Mouse (Mus musculus): Measurements from ENCODE around the gene Slfn5.
"Not testable (repeated sequence)": the region's sequence is repeated elsewhere in the genome, so short reads cannot be mapped to it uniquely, and the experiment has no call there.

Slfn5 gene

DNA sequence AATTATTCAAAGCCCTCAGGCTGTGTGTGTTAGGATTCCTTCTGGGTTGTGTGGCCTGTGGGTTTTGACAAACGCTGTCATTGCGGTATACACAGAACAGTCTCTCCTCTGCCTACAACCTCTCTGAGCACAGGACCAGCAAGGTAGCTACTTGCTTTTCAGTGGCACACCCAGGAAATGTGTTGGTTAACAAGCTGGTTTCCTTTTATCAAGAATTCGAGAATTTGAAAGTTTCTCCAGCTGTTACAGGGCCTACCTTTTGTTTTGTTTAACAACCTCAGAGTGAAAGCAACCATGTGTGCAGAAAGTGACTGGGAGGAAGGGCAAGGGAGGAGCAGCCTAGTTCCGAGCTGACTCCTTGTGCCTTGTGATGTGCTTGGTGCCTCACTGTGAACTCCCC is 3.7 kb upstream of the Slfn5 start:
- DNase-seq = no peak

DNA sequence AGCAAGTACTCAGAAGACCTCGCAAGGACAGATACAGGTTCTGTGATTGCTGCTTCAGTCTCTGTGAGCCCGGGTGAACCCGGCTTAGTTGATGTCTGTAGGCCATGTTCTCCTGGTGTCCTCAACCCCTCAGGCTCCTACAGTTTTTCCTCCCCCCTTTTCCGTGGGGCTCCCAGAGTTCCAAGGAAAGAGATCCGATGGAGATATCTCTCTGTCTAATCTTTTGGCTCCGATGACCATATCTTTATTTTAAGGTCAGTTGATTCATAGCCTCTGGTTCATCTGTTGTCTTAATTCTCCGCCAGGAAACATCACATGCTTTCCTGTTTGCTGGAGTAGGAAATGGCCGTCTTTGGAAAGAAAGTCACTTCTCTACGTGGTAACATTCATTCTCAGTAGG is 2.1 kb upstream of the Slfn5 start:
- DNase-seq = no peak

DNA sequence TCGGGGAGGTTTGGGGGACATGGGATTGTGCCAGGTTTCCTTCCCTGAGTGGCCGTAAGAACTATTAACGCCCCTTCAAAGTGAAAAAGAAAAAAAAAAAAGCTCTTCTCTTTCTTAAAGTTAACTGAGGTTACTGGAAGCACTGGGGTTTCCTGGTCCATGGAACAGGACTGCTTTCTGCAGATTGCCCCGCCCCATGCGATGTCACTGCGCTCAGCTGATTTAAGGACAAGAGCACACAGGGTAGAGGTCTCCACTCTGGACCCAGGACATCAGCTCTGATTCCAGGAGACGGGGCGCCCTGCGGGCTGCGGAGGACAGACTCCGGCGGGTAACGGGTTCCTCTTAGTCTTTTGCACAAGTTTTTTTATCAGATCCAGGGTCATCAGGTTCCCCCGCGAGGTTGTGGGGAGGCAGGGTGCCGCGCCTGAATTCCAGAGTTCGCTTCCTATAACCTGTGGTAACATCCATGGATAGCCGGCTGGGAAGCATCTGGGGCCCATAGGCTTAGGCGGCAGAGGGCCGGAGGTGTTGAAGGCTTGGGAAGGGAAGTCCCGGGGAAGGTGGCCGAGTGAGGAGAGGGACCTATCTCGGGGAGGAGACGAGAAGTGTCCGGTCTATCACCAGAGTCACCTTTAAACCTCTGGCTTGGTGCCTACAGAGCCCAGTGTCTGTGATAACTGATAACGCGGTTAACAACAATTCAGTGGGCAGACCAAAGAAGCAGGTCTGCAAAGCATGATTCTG is 889 bp downstream of the Slfn5 start:
- no peak for DNase-seq

DNA sequence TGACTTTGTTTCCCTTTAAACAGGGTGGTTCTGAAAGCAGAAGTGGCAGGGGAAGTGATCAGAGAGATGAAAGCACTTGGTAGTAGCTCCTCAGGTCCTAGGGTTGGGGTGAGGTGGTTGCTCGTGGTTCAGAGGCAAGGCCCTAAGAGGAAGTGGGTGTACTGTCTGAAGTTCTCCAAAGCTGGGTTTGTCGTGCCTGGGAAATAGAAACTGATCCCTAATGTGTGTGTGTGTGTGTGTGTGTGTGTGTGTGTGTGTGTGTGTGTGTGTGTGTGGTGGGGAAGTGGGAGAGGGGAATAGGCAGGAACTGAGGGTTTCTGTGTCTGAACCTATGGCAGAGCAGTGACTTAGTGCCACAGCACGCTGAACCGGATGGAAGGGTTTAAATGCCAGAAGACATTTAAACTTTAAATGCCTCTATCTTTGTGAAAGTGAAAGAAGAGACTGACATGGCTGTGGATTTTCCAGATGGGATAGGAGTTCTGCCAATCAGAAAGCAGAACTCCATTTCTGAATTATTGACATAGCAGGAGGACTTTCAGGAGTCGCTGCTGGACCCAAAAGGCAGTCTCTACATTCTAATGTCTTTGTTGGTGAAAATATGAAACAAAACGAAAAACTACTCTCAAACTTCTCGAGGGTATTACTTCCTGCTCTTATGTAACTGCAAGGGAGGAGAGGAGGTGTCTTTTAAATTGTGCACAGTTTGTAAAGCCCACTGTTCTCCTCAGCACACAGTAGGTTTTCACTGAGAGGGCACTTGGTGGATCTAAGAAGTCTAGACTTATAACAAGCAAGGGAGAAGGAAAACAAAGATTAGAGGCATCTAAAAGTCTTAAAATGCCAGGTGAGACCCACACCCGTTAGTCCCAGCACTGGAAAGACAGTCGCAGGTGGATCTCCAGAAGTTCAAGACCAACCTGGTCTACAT is 1.7 kb downstream of the Slfn5 start:
- DNase-seq = no peak

DNA sequence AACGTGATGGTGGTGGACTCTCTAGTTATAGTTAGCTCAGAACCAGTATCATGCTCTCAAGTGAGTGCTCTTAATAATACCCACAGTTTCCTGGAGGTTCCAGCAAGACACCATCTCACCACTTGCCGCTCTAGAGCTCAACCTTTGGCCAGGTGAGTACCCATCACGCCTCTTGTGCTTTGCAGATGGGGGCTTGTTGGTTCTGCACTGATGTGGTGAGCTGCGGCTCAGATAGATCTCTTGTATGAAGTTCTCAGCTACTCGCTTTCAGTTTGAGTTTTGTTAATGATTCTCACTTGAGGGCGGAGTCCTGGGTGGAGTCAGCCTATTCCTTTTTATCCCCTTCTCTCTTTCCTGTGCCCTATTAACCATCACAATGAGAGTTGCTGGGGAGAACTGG is 3.5 kb downstream of the Slfn5 start:
- DNase-seq = no peak

DNA sequence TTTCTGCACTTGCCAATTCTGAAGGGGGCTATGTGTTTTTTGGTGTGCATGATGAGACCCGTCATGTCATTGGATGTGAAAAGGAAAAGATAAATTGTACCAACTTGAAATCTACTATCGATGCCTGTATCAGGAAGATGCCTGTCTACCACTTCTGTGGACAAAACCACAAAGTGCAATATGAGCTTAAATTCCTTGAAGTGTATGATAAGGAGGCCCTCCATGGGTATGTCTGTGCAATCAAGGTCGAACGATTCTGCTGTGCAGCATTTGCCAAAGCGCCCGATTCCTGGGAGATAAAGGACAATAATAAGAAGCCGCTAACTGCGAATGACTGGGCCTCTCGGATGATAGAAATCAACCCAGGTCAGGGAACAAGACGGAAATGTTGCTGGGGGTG is 5.8 kb downstream of the Slfn5 start:
- DNase-seq = no peak

DNA sequence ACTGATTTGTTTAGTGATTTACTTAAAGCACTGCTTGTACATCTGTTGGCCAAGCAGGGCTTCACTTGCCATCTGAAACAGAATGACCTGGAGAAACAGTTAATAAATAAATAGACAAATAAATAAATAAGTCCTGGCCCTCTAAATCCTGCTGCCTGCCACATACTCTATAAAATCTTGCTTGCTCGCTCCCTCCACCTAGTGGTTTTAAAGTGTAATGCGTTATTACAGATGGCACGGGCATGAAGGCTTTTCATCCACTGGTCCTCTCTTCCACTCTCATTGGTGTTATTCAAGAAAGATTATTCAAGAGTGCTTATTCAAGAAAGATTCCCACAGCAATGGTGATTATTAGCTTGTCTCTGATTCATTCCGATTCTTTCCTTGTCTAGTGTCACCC is 8.5 kb downstream of the Slfn5 start:
- peak; percentile 59 to 65 for DNase-seq

DNA sequence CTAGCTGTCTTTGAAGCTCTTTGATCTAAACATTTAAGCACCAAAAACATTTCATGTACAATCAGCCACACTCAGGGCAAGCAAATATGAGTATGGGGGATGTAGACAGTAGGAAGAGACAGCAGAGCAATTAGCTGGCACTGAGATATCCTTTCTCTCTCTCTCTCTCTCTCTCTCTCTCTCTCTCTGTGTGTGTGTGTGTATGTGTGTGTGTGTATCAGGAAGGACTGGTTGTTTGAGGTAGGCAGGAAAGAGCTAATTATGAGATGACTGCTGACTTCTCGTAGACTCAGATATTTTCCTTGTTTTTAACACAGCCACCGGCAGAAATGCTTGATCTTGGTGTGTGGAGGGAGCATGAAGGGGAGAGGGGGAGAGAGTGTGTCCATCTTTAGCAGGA is 10.6 kb downstream of the Slfn5 start:
- DNase-seq = no peak

DNA sequence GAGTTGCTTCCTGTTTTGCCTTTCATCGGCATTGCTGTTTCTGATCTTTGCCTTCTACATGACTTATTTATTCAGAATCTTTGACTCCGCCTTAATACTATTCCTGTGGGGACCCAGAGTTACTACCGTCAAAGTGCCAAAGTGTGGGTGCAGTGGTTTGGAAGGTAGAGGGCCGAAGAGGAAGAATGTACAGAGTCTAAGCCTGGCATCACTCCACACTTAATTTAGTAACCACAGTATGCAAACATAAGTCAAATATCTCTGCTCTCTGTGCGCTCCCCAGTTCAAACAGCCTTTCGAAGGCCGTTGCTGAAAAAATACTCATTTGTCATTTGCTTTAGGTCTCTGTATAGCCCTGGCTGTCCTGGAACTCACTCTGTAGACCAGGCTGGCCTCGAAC is 11.1 kb downstream of the Slfn5 start:
- DNase-seq = no peak

DNA sequence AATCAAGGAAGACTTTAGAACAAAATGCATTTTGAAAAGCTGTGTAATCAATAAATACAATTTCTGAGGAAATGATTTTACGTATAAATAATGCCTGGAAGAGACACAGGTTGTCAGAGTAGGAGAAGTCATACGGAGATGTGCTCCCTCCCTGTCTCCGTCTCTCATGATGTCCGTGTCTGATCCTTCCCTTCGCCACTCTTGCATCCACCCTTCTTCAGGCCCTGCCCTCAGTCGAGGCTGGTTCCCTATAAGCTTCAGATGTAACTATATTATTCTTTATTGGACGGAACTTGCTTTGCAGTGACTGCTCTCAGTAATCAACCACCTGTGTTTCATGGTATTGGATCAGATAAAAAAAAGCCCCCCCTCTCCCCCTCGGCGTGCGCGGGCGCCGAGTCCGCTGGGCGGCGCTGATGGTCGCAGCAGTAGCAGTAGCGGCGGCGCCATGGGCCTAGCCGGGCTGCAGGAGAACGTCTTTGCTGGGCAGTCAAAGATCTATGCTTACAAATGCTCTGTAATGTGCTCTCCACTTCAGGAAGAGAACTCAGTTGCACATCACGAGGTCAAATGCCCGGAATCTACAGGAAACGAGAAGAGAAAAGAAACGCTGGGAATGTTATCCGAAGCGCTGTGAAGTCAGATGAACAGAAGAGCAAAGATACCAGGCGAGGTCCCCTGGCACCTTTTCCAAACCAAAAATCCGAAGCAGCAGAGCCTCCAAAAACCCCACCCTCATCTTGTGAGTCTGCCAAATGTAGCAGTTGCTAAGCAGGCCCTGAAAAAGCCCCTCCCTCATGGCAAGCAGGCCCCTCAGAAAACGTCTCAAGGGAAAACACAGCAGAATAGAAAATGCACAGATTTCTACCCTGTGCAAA is 19.8 kb downstream of the Slfn5 start:
- peak; percentile 70 to 78 for DNase-seq

DNA sequence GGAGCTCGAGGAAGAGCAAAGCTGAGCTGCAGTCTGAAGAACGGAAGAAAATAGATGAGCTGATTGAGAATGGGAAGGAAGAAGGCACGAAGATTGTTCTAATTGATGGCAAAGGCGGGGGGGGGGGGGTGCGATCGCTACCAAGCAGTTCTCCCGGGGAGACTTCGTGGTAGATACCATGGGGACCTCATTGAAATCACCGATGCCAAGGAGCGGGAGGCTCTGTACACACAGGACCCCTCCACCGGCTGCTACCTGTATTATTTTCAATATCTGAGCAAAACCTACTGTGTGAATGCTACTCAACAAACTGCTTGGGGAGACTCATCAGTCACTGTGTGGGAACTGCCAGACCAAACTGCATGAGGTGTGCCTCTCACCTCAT is 20.4 kb downstream of the Slfn5 start:
- DNase-seq = peak in 1 of 2 experiments; percentile 4

DNA sequence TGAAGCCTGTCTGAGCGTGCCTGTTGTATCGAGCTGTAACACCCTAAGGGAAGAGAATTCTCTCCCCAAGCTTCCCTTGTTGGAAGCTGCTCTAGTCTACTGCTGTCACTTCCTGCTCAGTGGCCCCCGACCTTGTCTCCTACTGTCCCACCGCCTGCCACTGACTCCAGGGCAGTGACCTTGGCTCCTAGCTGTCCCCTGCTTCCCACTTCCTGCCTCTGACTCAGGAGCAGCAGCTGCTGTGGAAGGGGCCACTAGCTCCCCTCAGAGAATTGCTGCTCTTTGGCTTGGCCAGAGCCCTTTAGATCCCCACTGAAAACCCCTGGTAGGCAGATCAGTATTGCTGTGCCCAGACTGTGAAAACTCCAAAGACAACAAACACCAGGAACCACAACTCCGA is 22.8 kb downstream of the Slfn5 start:
- DNase-seq = no peak

DNA sequence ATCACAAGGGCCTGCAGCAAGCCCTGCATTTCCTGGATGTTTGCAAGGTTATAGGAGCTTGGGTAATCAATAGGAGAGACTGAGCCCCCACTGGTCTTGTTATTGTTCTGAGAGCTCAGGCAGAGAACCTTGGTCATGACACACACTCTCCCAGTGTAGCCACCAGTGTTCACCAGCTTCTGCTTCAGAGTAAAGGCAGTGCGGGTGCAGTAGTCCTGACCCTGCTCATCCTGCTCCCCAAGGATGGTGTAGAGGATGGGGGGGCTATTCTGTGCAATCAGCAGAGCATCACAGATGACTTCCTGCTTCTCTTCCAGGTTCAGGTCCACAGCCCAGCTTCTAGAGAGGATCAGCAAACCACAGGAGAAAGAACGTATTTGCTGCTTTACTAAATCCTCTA is 31.3 kb downstream of the Slfn5 start:
- DNase-seq = not testable (repeated sequence)

DNA sequence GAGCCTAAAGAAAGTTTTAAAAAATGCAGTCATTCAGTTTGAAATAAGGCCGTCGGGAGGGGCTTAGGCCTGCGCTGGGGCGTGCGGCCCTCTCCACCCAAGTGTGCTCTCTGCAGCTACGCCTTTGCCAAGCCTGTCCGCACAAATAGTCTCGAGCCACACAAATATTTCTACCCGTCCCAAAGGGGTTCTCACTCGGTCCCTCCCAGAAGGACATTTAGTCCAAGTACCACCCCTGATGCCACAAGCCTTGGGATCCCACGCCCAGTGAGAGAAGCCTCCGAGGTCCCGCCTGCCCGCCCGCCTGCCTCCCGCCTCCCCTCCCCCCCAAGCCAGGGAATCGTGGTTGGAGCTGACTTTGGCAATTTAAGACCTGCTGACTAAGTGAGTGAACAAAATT is 32.0 kb downstream of the Slfn5 start:
- no peak for DNase-seq

DNA sequence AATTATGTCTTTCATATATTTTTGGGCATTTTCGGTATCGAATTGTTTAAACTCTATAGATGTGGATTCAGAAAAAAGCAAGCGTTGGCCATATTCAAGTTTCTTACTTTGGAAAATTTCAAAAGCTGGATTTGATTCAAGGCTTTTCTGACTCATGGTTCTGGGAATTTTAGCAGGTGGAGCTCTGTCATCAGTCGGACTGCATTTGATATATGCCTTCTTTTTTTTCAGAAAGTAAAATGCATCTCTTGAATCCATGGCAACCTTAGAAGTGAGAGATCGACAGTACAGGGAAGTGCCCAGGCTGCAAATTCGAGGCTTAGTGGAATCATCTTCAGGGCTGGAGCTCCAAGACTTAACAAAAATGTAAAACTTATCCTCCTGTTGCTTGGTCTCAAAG is 36.5 kb downstream of the Slfn5 start:
- no peak for DNase-seq

DNA sequence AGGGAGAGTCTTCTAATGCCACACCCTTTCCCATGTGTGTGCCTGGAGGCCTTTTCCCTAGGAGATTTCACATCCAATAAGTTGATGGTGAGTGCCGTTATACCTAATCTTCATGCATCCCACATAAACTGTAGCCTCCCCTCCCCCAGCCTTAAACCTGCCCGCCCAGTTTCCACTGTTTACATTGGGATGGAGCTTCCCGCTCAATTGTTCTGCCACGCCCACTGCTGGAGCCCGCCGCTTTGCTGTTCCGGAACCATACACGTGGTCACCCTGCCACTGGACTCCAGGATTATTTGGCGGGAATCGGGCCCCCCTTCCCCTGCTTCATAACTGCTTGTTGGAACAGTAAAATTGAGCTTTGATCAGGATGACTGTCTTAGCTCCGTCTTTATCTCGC is 38.2 kb downstream of the Slfn5 start:
- no peak for DNase-seq

DNA sequence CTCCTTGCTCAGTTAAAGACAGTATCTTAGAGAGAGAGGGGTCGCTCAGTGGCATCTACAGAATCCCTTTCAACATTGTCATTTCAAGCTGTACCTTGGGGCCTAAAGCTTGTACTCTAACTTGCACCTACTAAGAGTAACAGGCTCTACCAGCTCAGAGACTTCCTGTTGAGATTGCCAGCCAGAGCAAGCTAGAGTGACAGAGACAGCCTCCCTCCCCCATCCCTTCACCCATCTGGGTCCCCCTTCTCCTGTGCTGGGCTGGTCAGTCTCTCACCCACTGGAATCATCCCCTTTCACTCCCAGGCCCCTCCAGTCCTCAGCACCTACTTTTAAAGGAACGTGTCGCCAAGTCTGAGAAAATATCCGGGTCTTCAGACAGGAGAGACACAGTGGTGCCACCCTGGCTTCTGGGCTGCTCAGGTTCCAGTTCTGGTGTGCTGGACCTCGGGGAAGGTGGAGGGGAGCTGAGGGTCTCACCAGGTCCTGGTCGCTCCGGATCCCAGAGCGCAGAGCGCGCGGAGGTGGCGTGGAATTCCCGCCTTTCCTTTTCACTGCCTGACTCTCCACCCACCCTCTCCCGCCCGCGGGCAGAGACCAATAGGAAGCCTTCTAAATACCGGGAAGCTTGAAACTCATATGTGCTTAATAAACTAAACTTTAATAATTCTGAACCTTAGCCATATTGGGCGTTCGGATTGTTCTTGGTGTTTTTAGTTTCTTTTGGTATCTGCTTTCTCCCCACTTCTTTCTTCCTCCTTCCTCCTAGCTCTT is 39.6 kb downstream of the Slfn5 start:
- DNase-seq = peak in 1 of 2 experiments; percentile 10

DNA sequence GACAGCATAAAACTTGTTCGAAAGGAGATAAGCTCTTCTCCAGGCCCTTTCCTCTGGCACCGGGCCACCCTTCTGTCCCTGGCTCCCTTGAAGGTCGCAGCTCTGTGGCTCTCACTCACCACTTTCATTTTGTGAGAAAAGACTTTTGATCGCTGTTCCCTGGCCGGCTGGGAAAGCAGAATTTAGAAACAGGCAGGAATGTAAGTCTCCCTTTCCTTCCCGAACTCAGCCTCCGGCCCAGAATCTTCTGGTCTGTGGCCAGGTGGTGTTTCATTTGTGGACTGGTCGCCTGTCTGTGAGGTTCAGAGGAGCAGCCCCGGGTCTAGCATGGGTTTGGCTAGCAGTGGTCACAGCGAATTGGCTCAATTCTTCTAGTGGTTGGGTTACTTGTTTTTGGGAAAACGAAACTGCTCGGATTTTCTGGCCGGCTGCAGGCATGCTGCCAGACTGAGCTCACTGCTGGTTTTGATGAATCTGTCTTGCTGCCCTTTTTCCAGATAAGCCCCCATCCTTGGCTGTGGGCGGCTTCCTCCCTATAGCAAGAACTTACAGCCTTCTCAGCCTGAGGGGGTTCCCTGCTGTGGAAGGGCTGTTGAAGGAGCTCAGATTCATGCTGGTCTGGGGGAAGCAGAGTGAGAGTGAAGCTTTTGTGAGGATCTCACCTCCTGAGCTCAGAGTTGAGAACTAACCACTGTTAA is 40.5 kb downstream of the Slfn5 start, which contains the start of gene Slfn9:
Gene Slfn9, minus strand, starts transcription at position 362 of the 698 bp plus-strand sequence.
- DNase-seq = peak; percentile 60 to 70

DNA sequence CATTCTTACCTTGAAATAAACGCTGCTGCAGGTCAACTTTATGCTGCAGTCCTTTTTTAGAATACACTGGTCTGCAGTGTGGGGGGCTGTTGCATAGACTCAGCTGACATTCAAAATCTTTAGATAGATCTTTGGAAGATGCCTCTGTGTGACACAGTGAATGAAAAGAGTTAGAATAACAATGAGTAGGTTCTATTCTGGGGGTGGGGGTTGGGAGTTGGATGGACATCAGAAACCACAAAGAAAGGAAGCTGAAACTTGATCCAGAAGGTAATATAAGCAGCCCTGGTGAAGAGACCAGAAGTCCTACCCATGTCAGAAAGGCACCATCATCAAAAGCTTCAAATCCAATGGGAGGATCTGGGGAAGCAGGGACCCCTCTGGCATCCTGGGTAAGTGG is 62.2 kb downstream of the Slfn5 start:
- DNase-seq = no peak
